Mouse (Mus musculus): ENCODE data around the gene Nol12.

Gene Nol12

GRCm38 (mm10) chr15:78948883-78949282 lies 14.2 kb downstream of the Nol12 start:
- no peak for DNase-seq (ENCODE audit: low spot score)

- DNase-seq (ENCODE audit: low spot score): no peak
These were observed 20.9 kb downstream of the Nol12 start for GRCm38 (mm10) chr15:78955663-78956062.

- DNase-seq (ENCODE audit: low spot score): no peak
These were observed 21.6 kb downstream of the Nol12 start for GRCm38 (mm10) chr15:78956351-78956750.

GRCm38 (mm10) chr15:78957021-78957420 lies 22.3 kb downstream of the Nol12 start:
- no peak for DNase-seq (ENCODE audit: low spot score)

- DNase-seq (ENCODE audit: low spot score): no peak
These were observed 24.8 kb downstream of the Nol12 start for GRCm38 (mm10) chr15:78959537-78959936.

- no peak for DNase-seq (ENCODE audit: low spot score)
These were observed 25.4 kb downstream of the Nol12 start for GRCm38 (mm10) chr15:78960088-78960487.

- peak; percentile 62 for DNase-seq (ENCODE audit: low spot score)
These were observed 28.2 kb downstream of the Nol12 start for GRCm38 (mm10) chr15:78962885-78963284.

GRCm38 (mm10) chr15:78971626-78972025 lies 36.9 kb downstream of the Nol12 start:
- DNase-seq (ENCODE audit: low spot score): no peak

- DNase-seq (ENCODE audit: low spot score): no peak
These were observed 39.2 kb downstream of the Nol12 start for GRCm38 (mm10) chr15:78973950-78974349.

- DNase-seq (ENCODE audit: low spot score): no peak
These were observed 43.0 kb downstream of the Nol12 start for GRCm38 (mm10) chr15:78977676-78978159.

GRCm38 (mm10) chr15:78978875-78979274 lies 44.1 kb downstream of the Nol12 start:
- peak; percentile 82 for DNase-seq (ENCODE audit: low spot score)

GRCm38 (mm10) chr15:78980084-78980483 lies 45.4 kb downstream of the Nol12 start:
- no peak for DNase-seq (ENCODE audit: low spot score)

- peak; percentile 75 for DNase-seq (ENCODE audit: low spot score)
These were observed 48.1 kb downstream of the Nol12 start for GRCm38 (mm10) chr15:78982658-78983435.

- DNase-seq (ENCODE audit: low spot score): no peak
These were observed 48.9 kb downstream of the Nol12 start for GRCm38 (mm10) chr15:78983436-78984285.

- no peak for DNase-seq (ENCODE audit: low spot score)
These were observed 49.6 kb downstream of the Nol12 start for GRCm38 (mm10) chr15:78984286-78984778.

- DNase-seq (ENCODE audit: low spot score): no peak
These were observed 51.9 kb downstream of the Nol12 start for GRCm38 (mm10) chr15:78986536-78987220.

GRCm38 (mm10) chr15:78988499-78988971 lies 53.8 kb downstream of the Nol12 start:
- DNase-seq (ENCODE audit: low spot score): peak; percentile 66

- DNase-seq (ENCODE audit: low spot score): no peak
These were observed 54.7 kb downstream of the Nol12 start for GRCm38 (mm10) chr15:78989152-78990092.

GRCm38 (mm10) chr15:78990093-78990463 lies 55.3 kb downstream of the Nol12 start:
- DNase-seq (ENCODE audit: low spot score): no peak

GRCm38 (mm10) chr15:78990970-78991525 lies 56.3 kb downstream of the Nol12 start:
- no peak for DNase-seq (ENCODE audit: low spot score)

- DNase-seq (ENCODE audit: low spot score): no peak
These were observed 57.5 kb downstream of the Nol12 start for GRCm38 (mm10) chr15:78992235-78992634.
